Mouse (Mus musculus): Measurements from ENCODE around the gene Fxyd1.

Gene Fxyd1

GRCm38 (mm10) chr7:31052251-31052635, 4.8 kb downstream of the Fxyd1 start:
- DNase-seq (ENCODE audit: low spot score), result no peak

DNA sequence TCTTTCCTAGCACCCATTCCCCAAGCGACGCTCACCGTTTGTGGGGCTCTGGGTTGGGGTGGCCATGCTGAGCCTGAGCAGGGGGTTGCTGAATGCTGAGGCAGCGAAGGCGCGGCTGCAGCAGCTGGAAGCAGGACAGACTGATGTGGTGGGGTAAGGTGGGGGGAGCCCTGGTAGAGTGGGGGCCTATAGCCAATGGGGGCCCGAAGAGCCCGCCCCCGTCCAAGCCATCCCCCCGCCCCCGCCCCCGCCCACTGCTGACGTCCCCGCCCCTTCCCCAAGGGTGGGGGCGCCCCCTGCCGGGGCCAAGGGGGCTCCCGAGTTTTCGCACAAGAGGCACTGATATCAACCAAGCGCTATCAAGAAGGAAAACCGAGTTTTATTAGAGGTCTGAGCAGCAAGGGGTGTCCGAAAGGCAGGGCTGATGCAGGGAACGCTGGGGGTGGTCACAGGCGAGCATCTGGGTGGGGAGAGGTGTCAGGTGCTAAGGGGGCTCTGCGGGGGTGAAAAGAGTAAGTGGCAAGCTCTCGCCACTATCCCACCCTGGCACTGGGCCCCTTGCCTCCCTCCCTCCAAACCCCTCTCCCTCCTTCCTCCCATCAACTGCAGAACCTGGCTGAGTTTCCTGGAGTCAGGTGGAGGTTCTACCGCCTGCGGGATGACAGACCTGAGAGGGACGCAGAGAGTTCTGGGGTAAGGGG, 5.5 kb downstream of the Fxyd1 start, which contains the start of gene Fxyd7:
Gene Fxyd7 (minus strand): TSS at position 147 of the 701 bp plus-strand sequence.
- DNase-seq (ENCODE audit: low spot score), result no peak

DNA sequence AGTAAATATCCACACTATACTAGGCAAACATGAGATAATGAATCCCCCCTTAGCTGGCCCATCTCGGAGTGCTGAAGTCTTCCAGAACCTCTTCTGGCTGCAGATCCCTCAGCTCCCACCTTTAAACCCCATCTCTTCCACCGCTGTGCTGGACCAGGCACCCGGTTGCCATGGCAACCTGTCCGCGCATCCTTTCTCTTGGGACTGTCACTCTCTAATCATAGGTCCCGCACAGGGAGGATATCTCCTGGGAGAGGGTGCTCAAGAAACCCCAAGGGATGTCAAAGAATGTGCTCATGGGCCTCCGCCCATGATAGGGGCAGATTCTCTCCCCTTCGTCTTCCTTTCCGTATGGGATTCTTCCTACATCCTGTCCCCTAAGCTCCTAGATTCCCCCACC, 6.1 kb downstream of the Fxyd1 start:
- DNase-seq (ENCODE audit: low spot score), result no peak

- no peak for DNase-seq (ENCODE audit: low spot score)
Measured at GRCm38 (mm10) chr7:31050487-31050886, 6.5 kb downstream of the Fxyd1 start.

GRCm38 (mm10) chr7:31049846-31050281, 7.1 kb downstream of the Fxyd1 start:
- no peak for DNase-seq (ENCODE audit: low spot score)

- DNase-seq (ENCODE audit: low spot score), result no peak
Measured at GRCm38 (mm10) chr7:31049135-31049845, 7.7 kb downstream of the Fxyd1 start.

- no peak for DNase-seq (ENCODE audit: low spot score)
Measured at GRCm38 (mm10) chr7:31042431-31042910, 14.5 kb downstream of the Fxyd1 start, which contains the start of gene Fxyd5. Gene Fxyd5, minus strand, starts transcription at chr7:31042481.

GRCm38 (mm10) chr7:31041662-31042315, 15.2 kb downstream of the Fxyd1 start:
- no peak for DNase-seq (ENCODE audit: low spot score)

GRCm38 (mm10) chr7:31041023-31041407, 16.0 kb downstream of the Fxyd1 start:
- DNase-seq (ENCODE audit: low spot score), result no peak

DNA sequence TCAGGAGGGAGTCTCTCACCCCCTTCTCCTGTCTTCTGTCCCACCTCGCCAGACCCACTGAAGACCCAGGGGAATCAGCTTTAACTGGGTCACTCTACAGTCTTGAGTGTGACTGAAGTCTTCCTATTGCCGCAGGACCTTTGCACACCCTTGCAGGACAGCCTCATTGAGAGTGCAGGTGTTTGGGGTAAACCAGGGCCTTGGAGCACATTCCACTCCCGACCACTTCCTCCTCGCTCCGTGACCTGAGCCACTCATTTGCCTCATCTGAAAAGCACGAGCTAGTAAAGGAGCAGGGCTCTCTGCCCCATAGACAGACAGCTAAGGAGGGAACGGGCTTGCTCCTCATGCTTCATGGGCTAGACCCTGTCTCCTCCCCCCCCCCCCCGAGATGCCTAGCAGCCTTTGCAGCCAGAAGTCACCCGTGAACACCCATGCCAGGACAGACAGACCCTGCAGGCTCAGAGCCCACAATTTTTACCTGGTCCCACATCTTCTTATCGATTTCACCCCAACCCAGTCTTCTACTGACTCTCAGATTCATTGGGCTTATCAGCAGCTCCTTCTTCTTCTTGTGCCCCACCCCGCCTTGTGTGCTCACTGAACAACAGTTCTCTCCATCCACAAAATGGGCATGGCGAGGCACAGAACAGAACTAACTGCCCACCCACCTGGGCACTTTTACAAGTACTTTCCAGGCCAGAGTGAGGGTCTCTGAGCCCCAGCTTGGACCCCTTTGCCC, 16.5 kb downstream of the Fxyd1 start:
- no peak for DNase-seq (ENCODE audit: low spot score)

GRCm38 (mm10) chr7:31039011-31039410, 18.0 kb downstream of the Fxyd1 start:
- no peak for DNase-seq (ENCODE audit: low spot score)

DNA sequence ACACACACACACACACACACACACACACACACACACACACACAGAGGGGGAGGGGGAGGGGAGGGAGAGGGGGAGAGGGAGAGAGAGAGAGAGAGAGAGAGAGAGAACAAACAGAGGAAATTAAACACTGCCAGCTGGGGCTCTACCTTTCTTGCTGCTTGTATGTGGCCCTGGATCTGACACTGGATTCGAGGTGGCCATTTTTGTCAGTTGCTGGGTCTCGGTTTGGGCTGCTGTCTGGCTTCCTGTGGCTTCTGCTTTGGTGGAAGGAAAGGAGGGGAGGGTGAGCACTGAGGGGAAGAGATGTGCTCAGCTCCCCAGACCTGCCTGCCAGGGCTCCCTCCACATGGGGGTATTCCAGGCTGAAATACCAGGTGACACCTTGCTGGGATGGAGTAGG, 19.3 kb downstream of the Fxyd1 start:
- no peak for DNase-seq (ENCODE audit: low spot score)

GRCm38 (mm10) chr7:31036917-31037316, 20.1 kb downstream of the Fxyd1 start:
- DNase-seq (ENCODE audit: low spot score), result no peak

DNA sequence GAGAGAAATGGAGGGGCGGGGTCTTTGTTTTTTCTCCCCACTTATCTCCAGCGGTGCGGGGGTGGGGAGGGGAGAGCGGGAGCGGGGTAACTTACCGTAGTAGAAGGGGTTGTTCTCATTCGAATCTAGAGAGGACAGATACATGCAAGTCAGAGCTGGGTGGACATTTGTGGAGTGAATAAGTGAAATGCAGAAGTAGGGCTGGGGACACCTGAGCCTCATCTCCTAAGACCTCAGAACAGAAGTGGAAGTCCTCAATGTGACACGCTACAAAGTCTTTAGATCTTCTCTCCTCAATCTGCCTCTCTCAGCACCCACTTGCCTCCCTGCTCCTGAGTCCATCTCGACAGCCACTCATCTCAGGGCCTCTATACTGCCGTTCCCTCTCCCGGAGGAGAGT, 21.7 kb downstream of the Fxyd1 start:
- DNase-seq (ENCODE audit: low spot score), result no peak

- DNase-seq (ENCODE audit: low spot score), result no peak
Measured at GRCm38 (mm10) chr7:31034789-31035188, 22.2 kb downstream of the Fxyd1 start.

DNA sequence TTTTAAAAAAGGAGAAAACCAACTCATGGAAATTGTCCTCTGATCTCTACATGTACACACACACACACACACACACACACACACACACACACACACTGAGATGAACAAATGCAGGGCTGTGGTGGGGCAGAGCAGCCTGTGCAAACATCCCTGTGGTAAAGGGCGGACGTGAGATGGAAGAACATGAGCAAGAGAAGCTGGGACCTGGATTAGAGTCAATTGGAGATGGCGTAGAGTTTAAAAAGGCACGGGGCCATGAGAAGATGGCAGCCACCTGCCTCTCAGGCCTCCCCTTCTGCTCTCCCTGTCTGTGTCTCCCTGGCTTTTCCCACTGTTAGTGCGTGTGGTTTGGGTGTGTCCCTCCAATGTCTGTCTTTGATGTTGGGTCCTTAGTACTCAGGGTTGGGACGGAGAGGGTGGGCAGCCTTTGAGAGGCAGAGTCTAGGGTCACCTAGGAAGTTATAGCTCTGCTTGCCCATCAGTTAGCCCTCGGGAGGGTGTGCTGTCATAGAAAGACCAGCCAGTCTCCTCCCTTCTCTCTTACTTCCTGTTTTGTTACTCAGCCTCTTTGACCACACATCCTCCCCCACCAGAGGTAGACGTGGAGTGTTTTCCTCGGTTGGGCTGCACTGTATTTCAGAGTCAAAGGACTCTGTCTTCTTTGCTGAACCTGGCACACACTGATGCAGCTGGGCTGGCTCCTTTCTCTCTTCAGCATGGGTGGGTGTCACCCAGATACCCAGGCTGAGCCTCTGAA, 23.4 kb downstream of the Fxyd1 start:
- no peak for DNase-seq (ENCODE audit: low spot score)

GRCm38 (mm10) chr7:31031731-31032130, 25.3 kb downstream of the Fxyd1 start:
- no peak for DNase-seq (ENCODE audit: low spot score)

DNA sequence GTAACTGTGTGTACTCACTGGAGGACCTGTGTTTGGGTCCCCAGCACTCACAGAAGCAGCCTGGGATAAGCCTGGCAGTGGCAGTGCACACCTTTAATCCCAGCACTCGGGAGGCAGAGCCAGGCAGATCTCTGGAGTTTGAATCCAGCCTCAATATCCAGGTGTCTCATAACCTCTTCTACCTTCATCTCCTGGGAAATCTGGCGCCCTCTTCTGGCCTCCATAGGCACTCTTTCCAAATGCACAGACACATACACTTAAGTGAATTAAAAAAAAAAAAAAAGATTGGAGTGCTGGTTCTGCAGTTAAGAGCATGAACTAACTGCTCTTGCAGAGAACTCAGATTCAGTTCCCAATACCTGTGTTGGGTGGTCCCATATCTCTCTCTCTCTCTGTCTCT, 26.3 kb downstream of the Fxyd1 start:
- DNase-seq (ENCODE audit: low spot score), result no peak

DNA sequence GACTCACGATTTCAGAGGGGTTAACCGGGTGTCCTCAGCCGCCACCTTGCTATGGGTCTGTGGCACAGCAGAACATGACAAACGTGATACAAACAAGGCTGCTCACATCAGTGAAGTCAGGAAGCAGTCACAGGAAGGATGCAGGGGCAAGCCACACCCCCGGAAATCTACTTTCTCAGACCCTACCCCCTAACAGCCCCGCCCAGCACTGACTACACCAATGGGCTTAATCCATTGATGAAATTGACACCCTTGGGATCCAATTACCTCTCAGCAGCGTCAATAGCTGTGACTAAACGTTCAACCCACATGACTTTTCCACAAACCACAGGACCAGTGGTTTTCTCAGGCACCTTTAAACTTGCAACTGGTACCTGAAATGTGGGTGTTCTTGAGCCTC, 28.4 kb downstream of the Fxyd1 start:
- DNase-seq (ENCODE audit: low spot score), result no peak

DNA sequence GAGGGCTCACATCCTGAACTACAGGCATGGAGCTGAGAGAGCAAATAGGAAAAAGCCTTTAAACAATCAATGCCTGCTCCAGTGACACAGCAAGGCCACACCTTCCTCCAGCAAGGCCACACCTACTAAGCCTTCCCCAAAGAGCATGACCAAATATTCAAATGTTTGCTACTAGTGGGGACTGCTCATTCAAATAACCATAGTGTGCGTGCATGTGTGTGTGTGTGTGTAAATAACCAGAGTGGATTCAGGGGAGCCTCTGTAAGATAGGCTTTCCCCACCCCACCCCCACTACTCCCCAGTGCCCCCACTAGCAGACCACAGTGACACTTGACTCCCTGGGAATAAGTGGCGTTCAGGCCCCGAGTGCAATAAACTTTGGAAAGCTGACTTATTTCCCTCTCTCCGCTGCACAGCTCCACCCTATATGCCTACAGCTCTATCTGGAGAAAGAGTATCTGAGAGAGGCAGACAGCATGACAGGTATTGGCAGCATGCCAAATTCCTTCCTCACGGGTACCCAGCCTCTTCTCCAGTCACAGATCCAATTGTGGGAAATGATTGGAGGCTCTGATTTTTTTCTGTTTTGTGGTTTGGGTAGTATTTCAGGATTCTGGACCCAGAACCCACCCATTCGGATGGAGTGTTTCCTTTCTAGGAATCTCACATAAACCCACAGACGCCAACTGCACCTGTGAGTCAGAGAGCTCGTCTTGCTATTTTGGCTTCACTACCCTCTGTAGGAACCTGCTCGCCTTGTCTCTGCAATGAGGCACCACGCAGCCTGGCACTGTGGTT, 39.7 kb downstream of the Fxyd1 start:
- no peak for DNase-seq (ENCODE audit: low spot score)

- DNase-seq (ENCODE audit: low spot score), result no peak
Measured at GRCm38 (mm10) chr7:31012971-31013370, 44.0 kb downstream of the Fxyd1 start.
